In the genomic region with DNA sequence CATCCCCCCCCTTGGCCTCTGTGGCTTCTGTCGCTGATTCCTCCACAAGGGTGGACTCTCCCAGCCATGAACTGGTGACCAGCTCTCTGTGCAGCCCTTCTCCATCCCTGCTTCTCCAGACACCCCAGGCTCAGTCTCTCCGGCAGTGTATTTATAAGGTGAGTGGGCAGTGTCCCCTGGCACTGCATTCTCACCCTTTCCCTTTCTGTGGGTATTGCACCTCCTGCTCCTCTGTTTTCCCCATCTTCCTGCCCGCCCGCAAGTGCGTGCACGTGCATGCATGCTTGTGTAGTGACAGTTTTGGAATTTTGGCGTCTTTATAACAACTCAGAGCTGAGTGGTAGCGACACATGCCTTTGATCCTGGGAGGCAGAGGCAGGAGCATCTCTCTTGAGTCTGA, we compare ENCODE assay signal across 23 mouse cellular contexts. TPM values are rescaled to one million over a fixed set of nuclear protein-coding genes. Genes with fewer than 3 reads are reported as not detected.
DNase-seq lines count a peak whose midpoint lies in the region; ATAC-seq lines count a peak whose summit lies in the region.
"Had no signal": no experiment of that assay in that cellular context is flagged by ENCODE, and none has a peak within 500 bp of the region (broad histone marks: within the 10 kb centered on the region; RNA-seq: fewer than 3 reads in every experiment).

No protein-coding gene starts in this region.

- H3K4me3 ChIP-seq in hindbrain, embryonic 13.5 days, result no peak overlapping the region
- H3K4me3 ChIP-seq in hindbrain, embryonic 16.5 days (ENCODE audit: low read length), result no peak overlapping the region
- H3K4me3 ChIP-seq in midbrain, embryonic 12.5 days, result 0 out of 2 replicates have a peak overlapping the region, but pooled peaks have one; percentile 2
- H3K4me3 ChIP-seq in midbrain, embryonic 13.5 days (replicated peaks), result no peak overlapping the region
- H3K4me3 ChIP-seq in limb, embryonic 15.5 days, result no peak overlapping the region
- H3K4me3 ChIP-seq: forebrain, embryonic 12.5 days; hindbrain, embryonic 12.5 days; intestine, embryonic 15.5 days; lung, embryonic 15.5 days; myocyte had no signal

- no peak overlapping the region for H3K27ac ChIP-seq in hindbrain, embryonic 13.5 days
- no peak overlapping the region for H3K27ac ChIP-seq in hindbrain, embryonic 16.5 days (ENCODE audit: low read depth, low read length)
- H3K27ac ChIP-seq in midbrain, embryonic 12.5 days (replicated peaks), result no peak overlapping the region
- H3K27ac ChIP-seq in midbrain, embryonic 13.5 days, result no peak overlapping the region
- H3K27ac ChIP-seq in limb, embryonic 15.5 days, result no peak overlapping the region
- H3K27ac ChIP-seq: forebrain, embryonic 12.5 days; hindbrain, embryonic 12.5 days; intestine, embryonic 15.5 days; kidney, postnatal 0 days; lung, embryonic 15.5 days had no signal

- H3K4me1 ChIP-seq in hindbrain, embryonic 13.5 days (replicated peaks), result peaks cover 70% of the 10 kb centered on the region
- peaks cover 23% of the 10 kb centered on the region for H3K4me1 ChIP-seq in hindbrain, embryonic 16.5 days (ENCODE audit: control insufficient read depth, insufficient read depth, low read depth, low read length)
- peaks cover 43% of the 10 kb centered on the region for H3K4me1 ChIP-seq in midbrain, embryonic 12.5 days
- peaks cover 68% of the 10 kb centered on the region for H3K4me1 ChIP-seq in midbrain, embryonic 13.5 days (replicated peaks)
- peaks cover 64% of the 10 kb centered on the region for H3K4me1 ChIP-seq in limb, embryonic 15.5 days

- no peaks in the 10 kb centered on the region for H3K9me3 ChIP-seq in hindbrain, embryonic 13.5 days
- no peaks in the 10 kb centered on the region for H3K9me3 ChIP-seq in hindbrain, embryonic 16.5 days (ENCODE audit: control insufficient read depth, low read length)
- no peaks in the 10 kb centered on the region for H3K9me3 ChIP-seq in midbrain, embryonic 12.5 days
- H3K9me3 ChIP-seq in midbrain, embryonic 13.5 days, result no peaks in the 10 kb centered on the region
- no peaks in the 10 kb centered on the region for H3K9me3 ChIP-seq in limb, embryonic 15.5 days
- H3K9me3 ChIP-seq: forebrain, embryonic 12.5 days; hindbrain, embryonic 12.5 days; intestine, embryonic 15.5 days; lung, embryonic 15.5 days had no signal

- peak; percentile 23 for DNase-seq in cerebellum, adult 8-10 months
- no peak for DNase-seq in cerebellum, postnatal 36 days
- no peak for DNase-seq in layer of hippocampus, adult 18-20 months (ENCODE audit: low spot score in 2 of 2)
- DNase-seq: adrenal gland, postnatal 36 days; gastrocnemius, postnatal 25 days; lung, postnatal 4 days; midbrain, embryonic 14.5 days; thymus, adult 2 months had no signal

- H3K27me3 ChIP-seq in hindbrain, embryonic 13.5 days, result peaks cover 11% of the 10 kb centered on the region
- H3K27me3 ChIP-seq in hindbrain, embryonic 16.5 days (replicated peaks; ENCODE audit: control insufficient read depth, insufficient read depth, low read length), result 0 out of 2 replicates have a peak, but pooled peaks cover 3% of the 10 kb centered on the region
- H3K27me3 ChIP-seq in midbrain, embryonic 12.5 days, result peaks cover 14% of the 10 kb centered on the region
- H3K27me3 ChIP-seq in midbrain, embryonic 13.5 days, result peaks cover 11% of the 10 kb centered on the region
- H3K27me3 ChIP-seq in limb, embryonic 15.5 days, result no peaks in the 10 kb centered on the region
- H3K27me3 ChIP-seq: intestine, embryonic 15.5 days; lung, embryonic 15.5 days had no signal

- H3K36me3 ChIP-seq in hindbrain, embryonic 13.5 days, result peaks cover 55% of the 10 kb centered on the region
- H3K36me3 ChIP-seq in hindbrain, embryonic 16.5 days (ENCODE audit: control insufficient read depth, insufficient read depth, low read length), result peaks cover 21% of the 10 kb centered on the region
- H3K36me3 ChIP-seq in midbrain, embryonic 12.5 days, result peaks cover 54% of the 10 kb centered on the region
- peaks cover 58% of the 10 kb centered on the region for H3K36me3 ChIP-seq in midbrain, embryonic 13.5 days
- peaks cover 48% of the 10 kb centered on the region for H3K36me3 ChIP-seq in limb, embryonic 15.5 days

- 0 out of 2 replicates have a peak overlapping the region, but pooled peaks have one; percentile 35 for H3K9ac ChIP-seq in hindbrain, embryonic 13.5 days
- no peak overlapping the region for H3K9ac ChIP-seq in hindbrain, embryonic 16.5 days (ENCODE audit: low read depth, low read length)
- H3K9ac ChIP-seq in midbrain, embryonic 12.5 days (replicated peaks), result no peak overlapping the region
- H3K9ac ChIP-seq in midbrain, embryonic 13.5 days (replicated peaks), result no peak overlapping the region; the same call in 1 of the 2 replicates
- peak overlapping the region; percentile 14; the same call in 1 of the 2 replicates for H3K9ac ChIP-seq in limb, embryonic 15.5 days
- H3K9ac ChIP-seq: forebrain, embryonic 12.5 days; hindbrain, embryonic 12.5 days; intestine, embryonic 15.5 days; lung, embryonic 15.5 days had no signal

- H3K4me2 ChIP-seq in hindbrain, embryonic 13.5 days, result no peak overlapping the region
- no peak overlapping the region for H3K4me2 ChIP-seq in hindbrain, embryonic 16.5 days (ENCODE audit: low read length)
- no peak overlapping the region for H3K4me2 ChIP-seq in midbrain, embryonic 12.5 days (replicated peaks)
- H3K4me2 ChIP-seq in midbrain, embryonic 13.5 days (replicated peaks), result no peak overlapping the region
- H3K4me2 ChIP-seq in limb, embryonic 15.5 days, result no peak overlapping the region
- H3K4me2 ChIP-seq: forebrain, embryonic 12.5 days; hindbrain, embryonic 12.5 days; intestine, embryonic 15.5 days; lung, embryonic 15.5 days had no signal

- no peak for ATAC-seq in hindbrain, embryonic 13.5 days (ENCODE audit: low FRiP score)
- no peak for ATAC-seq in hindbrain, embryonic 16.5 days
- no peak for ATAC-seq in midbrain, embryonic 12.5 days (ENCODE audit: low FRiP score, low read depth)
- no peak for ATAC-seq in midbrain, embryonic 13.5 days
- ATAC-seq in limb, embryonic 15.5 days (ENCODE audit: insufficient number of reproducible peaks, low FRiP score, low TSS enrichment, low read depth), result no peak
- ATAC-seq: intestine, embryonic 15.5 days had no signal

- WGBS in hindbrain, embryonic 13.5 days, result 97% methylated on average over 8 of the region's 8 CpGs
- WGBS in hindbrain, embryonic 16.5 days, result 93% methylated on average over 8 of the region's 8 CpGs
- 94% methylated on average over 8 of the region's 8 CpGs for WGBS in midbrain, embryonic 12.5 days
- 96% methylated on average over 8 of the region's 8 CpGs for WGBS in midbrain, embryonic 13.5 days
- 90% methylated on average over 8 of the region's 8 CpGs for WGBS in limb, embryonic 15.5 days

RNA-seq across cellular contexts. Expression of a gene that starts 1.8 kb away (rescaled TPM):
- 26.8 and 29.2 TPM in 2 replicates for polyA plus RNA-seq in hindbrain, embryonic 13.5 days (2015; fragmentation: Nextera tagmentation; extraction: Ambion mirVana)
- 29.2 and 32.6 TPM in 2 replicates for polyA plus RNA-seq in hindbrain, embryonic 16.5 days (2015; fragmentation: Nextera tagmentation; extraction: Ambion mirVana)
- polyA plus RNA-seq in midbrain, embryonic 12.5 days (2016; fragmentation: Nextera tagmentation; extraction: Ambion mirVana), result 19.1 and 21.9 TPM in 2 replicates
- 18.1 and 19.6 TPM in 2 replicates for polyA plus RNA-seq in midbrain, embryonic 13.5 days (2015; fragmentation: Nextera tagmentation; extraction: Ambion mirVana)
- 42.1 and 46.3 TPM in 2 replicates for polyA plus RNA-seq in limb, embryonic 15.5 days (2015; fragmentation: Nextera tagmentation; extraction: Ambion mirVana)
- 10 to 100 TPM; 38.3 to 38.5 TPM for total RNA-seq in layer of hippocampus, adult 18-20 months (2021)

RNA-seq across cellular contexts. Expression of a gene that starts 1.8 kb away (rescaled TPM):
- 16.8 and 18.7 TPM in 2 replicates for polyA plus RNA-seq in hindbrain, embryonic 13.5 days (2015; fragmentation: Nextera tagmentation; extraction: Ambion mirVana)
- polyA plus RNA-seq in hindbrain, embryonic 16.5 days (2015; fragmentation: Nextera tagmentation; extraction: Ambion mirVana), result 16.2 and 17.2 TPM in 2 replicates
- 21.8 and 25.3 TPM in 2 replicates for polyA plus RNA-seq in midbrain, embryonic 12.5 days (2016; fragmentation: Nextera tagmentation; extraction: Ambion mirVana)
- polyA plus RNA-seq in midbrain, embryonic 13.5 days (2015; fragmentation: Nextera tagmentation; extraction: Ambion mirVana), result 20.3 TPM in 2 replicates
- polyA plus RNA-seq in limb, embryonic 15.5 days (2015; fragmentation: Nextera tagmentation; extraction: Ambion mirVana), result 14.0 and 15.5 TPM in 2 replicates
- 10 to 100 TPM; 34.3 to 34.4 TPM for total RNA-seq in layer of hippocampus, adult 18-20 months (2021)

RNA-seq across cellular contexts. Expression of a gene that starts 4.7 kb away (rescaled TPM):
- polyA plus RNA-seq in hindbrain, embryonic 13.5 days (2015; fragmentation: Nextera tagmentation; extraction: Ambion mirVana), result 48.1 and 54.6 TPM in 2 replicates
- polyA plus RNA-seq in hindbrain, embryonic 16.5 days (2015; fragmentation: Nextera tagmentation; extraction: Ambion mirVana), result 52.0 and 53.7 TPM in 2 replicates
- 64.6 and 66.2 TPM in 2 replicates for polyA plus RNA-seq in midbrain, embryonic 12.5 days (2016; fragmentation: Nextera tagmentation; extraction: Ambion mirVana)
- polyA plus RNA-seq in midbrain, embryonic 13.5 days (2015; fragmentation: Nextera tagmentation; extraction: Ambion mirVana), result 56.5 and 57.2 TPM in 2 replicates
- 47.2 and 55.7 TPM in 2 replicates for polyA plus RNA-seq in limb, embryonic 15.5 days (2015; fragmentation: Nextera tagmentation; extraction: Ambion mirVana)
- total RNA-seq in layer of hippocampus, adult 18-20 months (2021), result 10 to 100 TPM; 29.6 to 32.9 TPM

RNA-seq across cellular contexts. Expression of a gene that starts 9.0 kb away (rescaled TPM):
- polyA plus RNA-seq in hindbrain, embryonic 13.5 days (2015; fragmentation: Nextera tagmentation; extraction: Ambion mirVana), result 0.41 and 0.49 TPM in 2 replicates
- polyA plus RNA-seq in hindbrain, embryonic 16.5 days (2015; fragmentation: Nextera tagmentation; extraction: Ambion mirVana), result 0.20 and 0.46 TPM in 2 replicates
- polyA plus RNA-seq in midbrain, embryonic 12.5 days (2016; fragmentation: Nextera tagmentation; extraction: Ambion mirVana), result 0.23 and 0.38 TPM in 2 replicates
- 0.40 and 0.52 TPM in 2 replicates for polyA plus RNA-seq in midbrain, embryonic 13.5 days (2015; fragmentation: Nextera tagmentation; extraction: Ambion mirVana)
- 0.19 and 0.30 TPM in 2 replicates for polyA plus RNA-seq in limb, embryonic 15.5 days (2015; fragmentation: Nextera tagmentation; extraction: Ambion mirVana)
- under 1 TPM in 1 of 2 experiments, not detected in 1; 0.42 TPM for total RNA-seq in layer of hippocampus, adult 18-20 months (2021)
- total RNA-seq: adrenal gland, postnatal 36 days; gastrocnemius, postnatal 25 days; heart, adult 8-10 months; layer of hippocampus, postnatal 25 days; left cerebral cortex, postnatal 14 days had no signal
- polyA plus RNA-seq: forebrain, embryonic 12.5 days; hindbrain, embryonic 12.5 days; midbrain, embryonic 14.5 days; small intestine, adult 2 months had no signal

RNA-seq across cellular contexts. Expression of a gene that starts 15.4 kb away (rescaled TPM):
- 56.7 and 56.9 TPM in 2 replicates for polyA plus RNA-seq in hindbrain, embryonic 13.5 days (2015; fragmentation: Nextera tagmentation; extraction: Ambion mirVana)
- 52.7 and 58.8 TPM in 2 replicates for polyA plus RNA-seq in hindbrain, embryonic 16.5 days (2015; fragmentation: Nextera tagmentation; extraction: Ambion mirVana)
- polyA plus RNA-seq in midbrain, embryonic 12.5 days (2016; fragmentation: Nextera tagmentation; extraction: Ambion mirVana), result 69.9 and 74.3 TPM in 2 replicates
- polyA plus RNA-seq in midbrain, embryonic 13.5 days (2015; fragmentation: Nextera tagmentation; extraction: Ambion mirVana), result 49.8 and 56.9 TPM in 2 replicates
- polyA plus RNA-seq in limb, embryonic 15.5 days (2015; fragmentation: Nextera tagmentation; extraction: Ambion mirVana), result 51.8 and 58.5 TPM in 2 replicates
- total RNA-seq in layer of hippocampus, adult 18-20 months (2021), result 10 to 100 TPM; 61.9 to 63.0 TPM

Comparison
In these comparisons a context has a peak if more than half of its experiments do, and no peak if none do; other contexts are left out.
1. H3K9ac ChIP-seq: peak in hindbrain, embryonic 13.5 days (single experiment) and limb, embryonic 15.5 days (single experiment); none in hindbrain, embryonic 16.5 days (single experiment), midbrain, embryonic 12.5 days (single experiment) and midbrain, embryonic 13.5 days (single experiment).